Mouse (Mus musculus): ENCODE measurements around the gene Rnf38.

The Rnf38 gene

DNA sequence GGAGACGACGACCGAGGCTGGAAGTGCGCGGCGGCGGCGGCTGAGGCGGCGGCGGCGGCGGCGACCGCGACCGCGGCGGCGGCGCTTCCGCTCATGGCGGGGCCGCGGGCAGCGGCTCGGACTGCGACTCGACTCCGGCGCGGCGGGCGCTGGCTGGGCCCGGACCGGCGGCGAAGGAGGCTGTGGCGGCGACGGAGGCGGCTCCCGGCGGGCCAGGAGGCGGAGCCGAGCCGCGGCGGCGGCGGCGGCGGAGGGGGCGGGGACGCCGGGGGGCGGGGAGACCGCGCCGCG, at the start of gene Rnf38:
Gene Rnf38 (minus strand): TSS at position 77 of the 291 bp plus-strand sequence.
- DNase-seq, result no peak

- no peak for DNase-seq
Observed at GRCm38 (mm10) chr4:44281597-44282265, 48.1 kb upstream of the Rnf38 start.

- DNase-seq, result no peak
Observed at GRCm38 (mm10) chr4:44271134-44271533, 37.5 kb upstream of the Rnf38 start.

GRCm38 (mm10) chr4:44269376-44269817, 35.8 kb upstream of the Rnf38 start:
- DNase-seq, result peak; percentile 14

- no peak for DNase-seq
Observed at GRCm38 (mm10) chr4:44267437-44267836, 33.8 kb upstream of the Rnf38 start.

DNA sequence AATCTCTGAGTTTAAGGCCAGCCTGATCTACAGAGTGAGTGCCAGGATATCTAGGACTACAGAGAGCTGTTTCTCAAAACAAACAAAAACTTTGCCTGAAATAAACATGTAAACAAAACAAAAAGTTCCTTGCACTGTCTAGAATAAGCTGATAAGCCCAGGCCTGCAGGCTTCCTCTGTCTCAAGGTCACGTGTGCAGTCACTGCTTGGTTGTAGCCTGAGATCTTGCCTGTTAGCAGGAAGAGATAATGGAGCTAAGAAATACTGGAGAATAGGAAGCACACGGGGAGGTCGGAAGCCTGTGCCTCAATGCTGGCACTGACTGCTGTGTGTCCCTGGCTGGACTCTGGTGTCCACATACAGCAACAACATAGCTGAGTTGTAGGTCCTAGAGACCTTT, 31.9 kb upstream of the Rnf38 start:
- no peak for DNase-seq

GRCm38 (mm10) chr4:44260244-44260643, 26.7 kb upstream of the Rnf38 start:
- no peak for DNase-seq

- no peak for DNase-seq
Observed at GRCm38 (mm10) chr4:44259126-44259525, 25.5 kb upstream of the Rnf38 start.

- no peak for DNase-seq
Observed at GRCm38 (mm10) chr4:44254579-44254978, 21.0 kb upstream of the Rnf38 start.

GRCm38 (mm10) chr4:44253191-44253590, 19.6 kb upstream of the Rnf38 start:
- no peak for DNase-seq

DNA sequence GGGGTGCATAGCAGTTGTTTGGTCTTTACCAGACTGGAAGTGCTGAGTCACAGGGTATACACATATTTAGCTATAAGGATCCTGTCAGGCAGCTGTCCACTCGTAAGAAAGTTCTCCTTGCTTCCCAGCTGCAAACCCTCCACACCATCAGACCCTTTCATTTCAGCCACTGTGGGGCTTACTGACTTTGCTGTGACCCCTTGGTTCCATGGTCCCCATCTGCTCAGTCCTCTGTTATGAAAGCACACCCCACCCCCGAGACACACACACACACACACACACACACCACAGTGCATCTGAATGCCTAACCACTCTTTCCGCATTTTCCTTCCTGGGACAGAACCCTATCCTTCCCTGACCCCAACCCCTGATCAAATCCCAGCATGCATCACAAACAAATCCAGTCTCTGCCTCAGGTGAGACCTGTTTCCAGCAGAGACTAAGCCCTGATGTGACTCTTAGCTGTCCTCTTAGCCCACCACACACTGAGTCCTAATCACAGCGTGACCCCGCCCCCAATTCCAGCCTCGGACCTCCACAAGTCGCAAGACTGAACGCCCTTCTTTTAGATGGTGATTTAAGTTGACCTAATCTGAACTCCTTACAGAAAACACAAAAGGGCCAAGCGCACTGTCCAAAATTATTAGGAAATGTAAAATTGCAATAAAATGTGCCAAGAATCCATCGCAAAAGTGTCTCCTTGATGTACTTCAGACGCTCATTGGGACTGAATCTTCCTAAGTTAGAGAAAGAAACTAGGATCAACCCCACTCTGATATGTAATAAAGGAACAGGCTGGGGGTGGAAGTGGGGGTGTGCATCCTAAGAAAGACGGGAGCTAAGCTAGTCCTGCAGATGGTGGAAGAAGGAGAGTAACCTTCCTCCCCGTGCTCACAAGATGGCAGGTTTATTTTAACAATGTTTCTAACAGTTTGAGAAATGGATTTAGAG, 18.7 kb upstream of the Rnf38 start:
- DNase-seq, result no peak

DNA sequence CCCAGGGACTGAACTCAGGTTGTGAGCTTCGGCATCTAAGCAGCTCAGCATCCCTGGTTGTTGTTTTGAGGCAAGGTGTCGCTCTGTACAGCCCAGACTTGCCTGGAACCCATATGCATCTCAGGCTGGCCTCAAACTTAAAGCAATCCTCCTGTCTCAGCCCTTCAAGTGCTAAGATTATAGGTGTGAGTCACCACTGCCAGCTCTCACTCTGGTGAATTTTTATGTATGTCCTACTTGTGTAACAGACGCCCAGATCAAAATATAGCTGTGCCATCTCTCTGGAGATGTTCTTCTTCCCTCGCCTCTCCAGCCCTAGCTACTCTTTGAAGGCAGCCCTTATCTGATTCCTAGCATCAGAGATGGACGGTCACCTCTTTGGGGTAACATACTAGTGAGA, 17.9 kb upstream of the Rnf38 start:
- DNase-seq, result no peak

DNA sequence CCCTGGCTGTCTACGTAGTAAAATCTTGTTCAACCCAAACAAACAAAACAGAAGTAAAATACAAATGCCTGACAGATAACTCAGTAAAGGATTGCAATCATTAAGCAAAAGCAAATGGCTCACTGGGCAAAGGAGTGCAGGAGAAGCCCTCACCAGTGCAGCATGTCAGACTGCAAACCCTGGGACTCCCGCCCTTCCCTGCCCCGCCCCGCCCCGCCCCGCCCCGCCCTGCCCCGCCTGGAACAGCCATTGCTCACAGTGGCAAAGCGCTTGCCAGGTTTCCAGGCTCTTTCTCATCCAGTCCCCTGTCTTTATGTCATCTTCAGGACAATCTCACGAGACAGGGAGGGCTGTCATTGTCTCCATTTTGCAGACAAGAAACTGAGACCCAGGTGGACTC, 16.1 kb upstream of the Rnf38 start:
- no peak for DNase-seq

DNA sequence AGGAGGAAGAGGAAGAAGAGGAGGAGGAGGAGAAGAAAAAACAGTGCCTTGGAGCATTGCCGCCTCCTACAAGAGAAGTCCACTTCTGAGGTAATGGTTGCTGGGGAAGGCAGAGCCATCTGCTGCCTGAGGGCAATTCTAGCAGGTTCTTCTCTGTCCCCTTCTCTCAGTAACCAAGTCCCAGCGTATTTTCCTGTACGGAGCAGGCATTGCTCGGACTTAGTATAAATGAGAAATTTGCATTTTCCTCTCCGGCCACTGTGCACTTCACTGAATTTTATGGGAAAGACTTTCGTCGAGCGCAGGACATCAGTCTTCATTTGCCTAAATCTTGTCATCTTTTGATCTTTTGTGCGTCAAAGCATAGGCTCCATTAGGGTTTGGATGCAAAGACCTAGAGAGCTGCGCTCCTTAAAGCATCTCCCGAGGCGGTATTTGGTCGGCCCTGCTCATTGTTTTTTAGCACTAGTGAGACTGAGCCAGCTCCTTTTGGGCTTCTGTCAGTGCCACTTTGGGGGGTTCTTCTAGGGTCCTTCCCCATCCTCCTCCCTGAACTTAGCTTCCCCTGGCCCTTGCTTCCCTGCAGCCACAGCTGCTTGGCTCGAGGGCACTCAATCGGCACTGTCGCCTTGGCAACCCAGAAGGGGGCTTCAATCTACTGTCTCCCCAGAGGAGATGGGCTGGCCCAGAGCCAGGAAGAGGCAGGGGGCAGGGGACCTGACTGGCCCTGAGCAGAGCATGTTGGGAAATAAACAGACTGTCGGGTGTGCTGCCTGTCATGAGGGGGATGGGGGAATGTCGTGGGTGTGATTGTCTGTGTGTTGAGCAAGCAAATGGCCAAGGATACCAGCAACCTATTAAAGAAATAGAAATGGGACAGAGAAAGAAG, 13.7 kb upstream of the Rnf38 start:
- peak; percentile 44 for DNase-seq

- DNase-seq, result no peak
Observed at GRCm38 (mm10) chr4:44246285-44246684, 12.7 kb upstream of the Rnf38 start.

GRCm38 (mm10) chr4:44241638-44242037, 8.0 kb upstream of the Rnf38 start:
- DNase-seq, result no peak

DNA sequence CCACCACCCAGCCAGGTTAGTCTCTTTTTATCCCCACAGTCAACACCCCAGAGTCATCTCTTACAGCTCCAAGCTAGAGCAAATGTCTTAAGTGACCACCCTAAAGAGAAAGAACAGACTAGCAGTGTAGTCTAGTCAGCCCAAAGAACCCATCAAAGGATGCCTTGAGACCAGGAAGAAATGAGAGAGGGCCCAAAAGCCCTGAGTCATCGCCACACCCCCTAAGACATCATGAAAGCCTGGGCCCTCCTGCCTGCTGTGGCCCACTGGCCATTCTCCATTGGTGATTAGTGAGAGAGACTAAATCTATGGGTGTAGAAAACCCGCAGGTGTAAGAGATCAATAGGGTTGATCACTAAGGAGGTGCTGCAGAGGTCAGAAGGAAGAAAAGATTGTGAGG, 2.4 kb upstream of the Rnf38 start:
- DNase-seq, result no peak

- peak; percentile 84 for DNase-seq
Observed at GRCm38 (mm10) chr4:44234004-44234866, 646 bp upstream of the Rnf38 start.

GRCm38 (mm10) chr4:44232771-44233712, 547 bp downstream of the Rnf38 start:
- DNase-seq, result peak; percentile 40

DNA sequence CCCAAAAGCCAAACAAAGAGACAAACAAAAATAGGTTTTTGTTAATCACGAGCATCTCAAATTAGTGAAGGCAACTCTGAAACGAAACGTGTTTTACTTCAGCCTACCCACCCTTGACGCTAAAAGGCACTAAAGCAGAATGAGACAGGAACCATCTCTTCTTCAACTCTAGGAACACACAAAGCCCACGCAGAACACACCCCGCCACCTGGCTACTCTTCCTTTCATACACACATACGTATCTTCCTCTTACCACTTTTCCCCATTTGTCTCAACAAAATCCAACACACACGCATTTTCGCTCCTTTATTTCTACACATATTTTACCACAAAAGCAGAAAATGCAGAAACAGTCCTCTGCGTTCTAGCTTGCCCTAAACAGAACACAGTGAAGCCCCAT, 8.5 kb downstream of the Rnf38 start:
- no peak for DNase-seq

DNA sequence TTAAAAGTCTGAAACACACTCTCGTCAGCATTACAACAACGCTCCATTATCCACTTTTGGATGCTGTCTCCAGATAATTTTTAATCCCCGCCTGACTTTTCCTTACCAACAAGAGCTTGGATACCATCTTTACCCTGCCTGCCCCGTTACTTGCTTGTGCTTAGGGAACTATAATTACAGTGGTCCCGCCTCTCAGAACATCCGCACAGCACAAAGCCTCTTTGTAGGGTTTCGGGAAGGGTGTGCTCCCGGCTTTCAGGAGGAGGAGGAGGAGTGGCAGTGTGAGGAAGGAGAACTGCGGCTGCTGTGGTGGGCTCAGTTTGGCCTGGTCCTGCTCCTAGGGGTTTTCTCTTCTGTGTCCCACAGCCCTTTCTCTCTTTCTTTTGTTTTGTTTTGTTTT, 9.4 kb downstream of the Rnf38 start:
- DNase-seq, result no peak

Measured in right cerebral cortex, postnatal 14 days (tissue).